Mouse (Mus musculus) cerebellum, adult 8-10 months (tissue): ENCODE measurements around the gene Pou3f3.

ENCODE experiments used
- DNase-seq: peaks from one replicate; pipeline ENCODE4 v3.0.0; 2022

The Pou3f3 gene

GRCm38 (mm10) chr1:42710995-42711394, 15.4 kb downstream of the Pou3f3 start:
- no peak for DNase-seq

- no peak for DNase-seq
These were observed 16.1 kb downstream of the Pou3f3 start for GRCm38 (mm10) chr1:42711456-42712310.

- DNase-seq, result no peak
These were observed 16.7 kb downstream of the Pou3f3 start for GRCm38 (mm10) chr1:42712311-42712690.

- DNase-seq, result no peak
These were observed 17.8 kb downstream of the Pou3f3 start for GRCm38 (mm10) chr1:42713104-42713932.

GRCm38 (mm10) chr1:42714016-42714931, 18.7 kb downstream of the Pou3f3 start:
- DNase-seq, result peak; percentile 33

DNA sequence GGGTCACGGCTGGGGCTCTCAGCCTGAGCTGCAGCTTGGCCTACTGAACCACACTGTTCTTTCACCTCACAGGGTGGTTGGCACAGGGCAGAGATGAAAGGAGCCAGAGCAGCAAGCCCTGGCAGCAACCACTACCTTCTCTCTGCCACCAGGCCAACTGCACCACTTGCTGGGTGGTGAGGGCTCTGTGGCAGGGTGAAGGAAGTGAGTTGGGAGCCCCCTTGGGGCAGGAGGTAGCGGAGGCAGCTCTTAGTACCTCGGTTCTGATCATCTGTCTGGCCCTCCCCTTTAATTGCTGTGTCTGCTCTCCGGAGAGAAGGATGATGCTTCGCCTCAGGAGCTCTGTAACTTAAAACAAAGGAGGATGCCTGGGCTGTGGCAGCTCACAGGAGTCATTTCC, 23.0 kb downstream of the Pou3f3 start:
- no peak for DNase-seq

GRCm38 (mm10) chr1:42721353-42721752, 25.8 kb downstream of the Pou3f3 start:
- no peak for DNase-seq

DNA sequence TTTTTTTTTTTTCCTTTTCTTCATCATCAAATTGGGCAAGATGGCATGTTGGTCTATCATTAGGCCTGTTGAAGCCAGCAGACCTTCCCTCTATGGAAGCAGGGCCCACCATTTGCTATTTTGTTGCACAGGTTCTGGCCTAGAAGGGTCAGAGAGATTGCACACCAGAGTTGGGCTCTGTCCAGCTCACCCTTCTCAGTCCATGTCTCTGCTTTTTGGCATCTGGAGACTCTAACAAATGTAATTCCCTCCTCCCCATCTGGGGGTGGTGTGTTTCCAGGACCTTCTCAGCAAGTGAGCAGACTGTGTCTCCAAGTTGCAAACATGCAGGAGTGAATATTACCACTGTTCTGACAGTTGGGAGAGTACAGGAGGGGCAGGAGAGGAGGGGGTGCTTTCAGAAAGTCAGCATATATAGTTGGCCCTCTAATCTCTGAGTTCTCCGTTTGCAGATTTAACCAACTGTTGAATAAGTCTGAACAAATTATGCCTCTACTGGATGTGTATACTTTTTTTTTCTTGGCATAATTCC, 28.3 kb downstream of the Pou3f3 start:
- DNase-seq, result no peak

DNA sequence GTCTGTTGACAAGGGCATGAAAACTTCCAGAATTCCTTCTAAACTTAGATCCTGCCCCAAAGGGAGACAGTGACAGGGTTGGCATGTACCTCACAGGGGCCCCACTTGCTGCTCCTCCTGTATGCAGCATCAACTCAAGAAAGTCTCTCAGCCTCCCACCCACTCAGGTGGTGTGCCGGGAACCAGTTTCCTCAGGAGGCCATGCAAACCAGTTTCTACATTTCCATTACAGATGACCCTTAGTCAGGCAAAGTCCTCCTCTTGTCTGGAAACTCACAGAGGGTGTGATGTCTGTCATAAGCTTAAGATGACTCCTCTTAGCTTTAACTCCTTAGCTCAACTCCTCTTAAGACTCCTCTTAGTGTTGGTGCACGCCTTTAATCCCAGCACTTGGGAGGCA, 29.3 kb downstream of the Pou3f3 start:
- DNase-seq, result no peak

DNA sequence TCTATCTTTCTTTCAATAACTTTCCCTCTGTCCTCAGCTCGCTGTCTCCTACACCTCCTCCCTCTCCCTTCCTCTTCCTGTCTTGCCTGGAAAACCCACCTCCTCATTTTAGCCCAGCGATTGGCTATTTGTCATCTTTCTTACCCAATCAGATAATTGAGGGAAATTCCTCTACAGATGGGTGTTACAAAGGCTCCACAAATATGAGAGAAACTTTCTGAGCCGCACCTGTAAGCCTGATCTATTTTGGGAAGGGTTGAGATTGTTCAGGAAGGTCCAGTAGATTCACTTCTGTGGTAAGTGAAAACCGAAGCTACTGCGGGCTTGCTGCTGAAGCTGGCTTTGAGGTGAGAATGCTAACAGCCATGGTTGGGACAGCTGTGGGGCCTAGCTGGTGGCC, 31.6 kb downstream of the Pou3f3 start:
- no peak for DNase-seq

DNA sequence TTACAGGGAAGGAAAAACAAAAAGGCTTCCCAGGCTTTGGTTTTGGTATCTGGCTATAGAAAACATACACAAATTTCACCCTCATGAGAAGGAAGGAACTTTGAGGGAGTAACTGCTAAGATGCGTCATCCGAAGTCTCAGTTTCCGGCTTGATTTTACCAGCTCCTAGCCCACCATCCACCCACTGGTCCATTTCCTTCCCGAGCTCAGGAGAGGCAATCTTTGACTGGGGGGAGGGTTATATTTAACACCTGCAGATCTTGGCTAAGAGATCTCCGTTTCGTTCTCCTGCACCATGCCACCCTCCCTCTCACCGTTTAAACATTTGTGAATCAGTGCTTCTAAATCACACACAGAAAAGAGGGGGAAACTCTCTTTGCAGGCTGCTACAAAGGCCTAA, 32.1 kb downstream of the Pou3f3 start:
- DNase-seq, result no peak

GRCm38 (mm10) chr1:42741383-42742241, 46.0 kb downstream of the Pou3f3 start:
- DNase-seq, result no peak

DNA sequence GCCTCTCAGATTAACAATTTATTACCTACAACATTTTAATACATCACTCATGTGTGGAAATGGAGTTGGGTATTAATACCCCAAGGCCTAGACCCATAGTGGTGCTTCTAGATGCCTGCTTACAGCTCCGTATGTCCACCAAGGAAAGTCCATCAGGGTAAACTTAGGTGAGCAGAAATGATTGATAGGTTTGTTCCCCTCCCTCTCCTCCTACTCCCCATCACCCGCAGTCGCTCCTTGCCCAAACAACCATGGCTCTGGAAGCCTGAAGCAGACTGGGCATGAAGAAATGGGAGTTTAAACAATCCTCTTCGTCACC, 46.6 kb downstream of the Pou3f3 start:
- no peak for DNase-seq

DNA sequence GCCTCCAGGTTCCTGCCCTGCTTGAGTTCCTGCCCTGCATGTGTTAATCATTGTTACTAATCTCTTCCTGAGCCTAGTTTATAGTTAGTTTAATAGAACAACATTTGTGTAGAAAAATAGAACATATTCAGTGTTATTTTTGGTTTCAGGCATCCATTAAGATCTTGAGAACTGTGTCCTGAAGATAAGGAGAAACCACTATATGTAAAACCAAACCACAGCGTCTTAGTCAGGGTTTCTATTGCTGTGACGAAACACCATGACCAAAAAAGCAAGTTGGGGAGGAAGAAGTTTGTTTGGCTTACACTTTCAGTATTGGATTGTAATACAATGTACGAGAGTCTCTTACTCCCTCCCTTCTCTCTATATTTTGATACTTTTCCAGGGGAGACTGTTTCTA, 49.5 kb downstream of the Pou3f3 start:
- no peak for DNase-seq

GRCm38 (mm10) chr1:42749536-42750292, 54.1 kb downstream of the Pou3f3 start:
- no peak for DNase-seq
